Mouse (Mus musculus): ENCODE results near the gene Rbm4. TPM values are rescaled to one million over a fixed set of nuclear protein-coding genes. Genes with fewer than 3 reads are reported as not detected.

Gene Rbm4
- total RNA-seq, 2 experiments from 2014 or later, result 44.8 to 46.5 TPM

GRCm38 (mm10) chr19:4741482-4741881 lies 52.2 kb downstream of the Rbm4 start:
- no peak for DNase-seq

GRCm38 (mm10) chr19:4739762-4740161 lies 53.9 kb downstream of the Rbm4 start:
- DNase-seq, result no peak

- DNase-seq, result no peak
Measured at GRCm38 (mm10) chr19:4739053-4739452, 54.6 kb downstream of the Rbm4 start.

- no peak for DNase-seq
Measured at GRCm38 (mm10) chr19:4737866-4738265, 55.8 kb downstream of the Rbm4 start.

Other genes with a start within 250 kb of the Rbm4 start
- gene Lrfn4, start 178.2 kb downstream of the Rbm4 start, total RNA-seq (2021), result 1 to 10 TPM; 5.1 to 7.1 TPM
- gene Rce1, start 168.3 kb downstream of the Rbm4 start, total RNA-seq (2021), result 10 to 100 TPM in 1 of 2 experiments, 1 to 10 TPM in 1; 8.8 to 10.1 TPM
- gene Gm960, start 95.2 kb downstream of the Rbm4 start, total RNA-seq (2021), result 1 to 10 TPM in 1 of 2 experiments, under 1 TPM in 1; 0.20 to 1.0 TPM
- 1 to 10 TPM in 1 of 2 experiments, under 1 TPM in 1; 0.96 to 1.1 TPM for gene Sptbn2, start 82.7 kb downstream of the Rbm4 start, total RNA-seq (2021)
- 1 to 10 TPM; 2.5 to 4.6 TPM for gene Rbm4b, start 37.4 kb downstream of the Rbm4 start, total RNA-seq (2021)
- 10 to 100 TPM; 10.9 to 11.6 TPM for gene Gm21992, start 17.7 kb upstream of the Rbm4 start, total RNA-seq (2021)
- gene Rbm14, start 17.7 kb upstream of the Rbm4 start, total RNA-seq (2021), result 10 to 100 TPM; 18.6 to 22.5 TPM
- gene Ccs, start 45.4 kb upstream of the Rbm4 start, total RNA-seq (2021), result 10 to 100 TPM; 31.4 to 33.1 TPM
- gene Ccdc87, start 45.5 kb upstream of the Rbm4 start, total RNA-seq (2021), result not detected
- 10 to 100 TPM; 32.9 to 35.6 TPM for gene Ctsf, start 61.2 kb upstream of the Rbm4 start, total RNA-seq (2021)
- gene Actn3, start 84.0 kb upstream of the Rbm4 start, total RNA-seq (2021), result 1,000 to 10,000 TPM; 4,231 to 4,587 TPM
- gene Zdhhc24, start 84.8 kb upstream of the Rbm4 start, total RNA-seq (2021), result 1 to 10 TPM; 4.5 to 5.3 TPM
- 1 to 10 TPM; 1.9 to 2.9 TPM for gene Bbs1, start 112.7 kb upstream of the Rbm4 start, total RNA-seq (2021)
- gene Dpp3, start 134.4 kb upstream of the Rbm4 start, total RNA-seq (2021), result 10 to 100 TPM; 32.1 to 33.8 TPM
- 1 to 10 TPM in 1 of 2 experiments, under 1 TPM in 1; 0.68 to 1.4 TPM for gene Peli3, start 149.2 kb upstream of the Rbm4 start, total RNA-seq (2021)
- 10 to 100 TPM; 48.6 to 56.1 TPM for gene Mrpl11, start 168.2 kb upstream of the Rbm4 start, total RNA-seq (2021)
- under 1 TPM in 1 of 2 experiments, not detected in 1; 0.12 TPM for gene Npas4, start 196.4 kb upstream of the Rbm4 start, total RNA-seq (2021)
- 1 to 10 TPM; 4.0 to 7.3 TPM for gene Slc29a2, start 230.0 kb upstream of the Rbm4 start, total RNA-seq (2021)
- gene B4gat1, start 244.9 kb upstream of the Rbm4 start, total RNA-seq (2021), result 10 to 100 TPM; 21.5 to 21.9 TPM
- gene AC124502.3, start 245.0 kb upstream of the Rbm4 start, total RNA-seq (2021), result 1 to 10 TPM in 1 of 2 experiments, under 1 TPM in 1; 0.84 to 1.3 TPM
- gene Brms1, start 247.5 kb upstream of the Rbm4 start, total RNA-seq (2021), result 10 to 100 TPM; 14.3 to 15.5 TPM

Measured in gastrocnemius, postnatal 10 days (tissue).